Mouse (Mus musculus) frontal cortex, adult (tissue): Measurements from ENCODE around the gene Slc38a4.

Experiments
- ATAC-seq: cut with Nextera tagmentation; 2 replicates; pipeline ENCODE4 v1.9.2; 2017; ENCODE audit warnings: mild to moderate bottlenecking, moderate library complexity, mixed read lengths; ENCODE audit not compliant: low TSS enrichment

Slc38a4 gene

GRCm38 (mm10) chr15:97054131-97054530, 1.6 kb downstream of the Slc38a4 start:
- no peak for ATAC-seq

- no peak for ATAC-seq
These were observed 5.3 kb downstream of the Slc38a4 start for GRCm38 (mm10) chr15:97050436-97050835.

- ATAC-seq: no peak
These were observed 5.7 kb downstream of the Slc38a4 start for GRCm38 (mm10) chr15:97050011-97050410.

GRCm38 (mm10) chr15:97049281-97049841, 6.4 kb downstream of the Slc38a4 start:
- ATAC-seq: no peak

- no peak for ATAC-seq
These were observed 7.5 kb downstream of the Slc38a4 start for GRCm38 (mm10) chr15:97048267-97048666.

- no peak for ATAC-seq
These were observed 11.8 kb downstream of the Slc38a4 start for GRCm38 (mm10) chr15:97043921-97044320.

- no peak for ATAC-seq
These were observed 13.7 kb downstream of the Slc38a4 start for GRCm38 (mm10) chr15:97042001-97042491.

- ATAC-seq: no peak
These were observed 14.6 kb downstream of the Slc38a4 start for GRCm38 (mm10) chr15:97041182-97041581.

GRCm38 (mm10) chr15:97037710-97038109, 18.0 kb downstream of the Slc38a4 start:
- no peak for ATAC-seq

GRCm38 (mm10) chr15:97035892-97036291, 19.9 kb downstream of the Slc38a4 start:
- no peak for ATAC-seq

- no peak for ATAC-seq
These were observed 22.2 kb downstream of the Slc38a4 start for GRCm38 (mm10) chr15:97033485-97033991.

- ATAC-seq: no peak
These were observed 23.9 kb downstream of the Slc38a4 start for GRCm38 (mm10) chr15:97031886-97032285.

- no peak for ATAC-seq
These were observed 24.7 kb downstream of the Slc38a4 start for GRCm38 (mm10) chr15:97030984-97031492.

- ATAC-seq: no peak
These were observed 25.6 kb downstream of the Slc38a4 start for GRCm38 (mm10) chr15:97030136-97030535.

GRCm38 (mm10) chr15:97029064-97029791, 26.5 kb downstream of the Slc38a4 start:
- no peak for ATAC-seq

GRCm38 (mm10) chr15:97028651-97029050, 27.1 kb downstream of the Slc38a4 start:
- ATAC-seq: no peak

GRCm38 (mm10) chr15:97028046-97028634, 27.6 kb downstream of the Slc38a4 start:
- ATAC-seq: no peak

- no peak for ATAC-seq
These were observed 29.1 kb downstream of the Slc38a4 start for GRCm38 (mm10) chr15:97026670-97027069.

- no peak for ATAC-seq
These were observed 33.0 kb downstream of the Slc38a4 start for GRCm38 (mm10) chr15:97022764-97023163.

GRCm38 (mm10) chr15:97022213-97022612, 33.5 kb downstream of the Slc38a4 start:
- ATAC-seq: no peak

- ATAC-seq: no peak
These were observed 35.5 kb downstream of the Slc38a4 start for GRCm38 (mm10) chr15:97020221-97020620.

GRCm38 (mm10) chr15:97019323-97019722, 36.4 kb downstream of the Slc38a4 start:
- ATAC-seq: no peak

- ATAC-seq: no peak
These were observed 38.6 kb downstream of the Slc38a4 start for GRCm38 (mm10) chr15:97017195-97017594.
